Mouse (Mus musculus): ENCODE data around the gene Ranbp9.
A peak's percentile ranks its signal among the peaks of the same experiment; 100 is the strongest.

Ranbp9 gene

GRCm38 (mm10) chr13:43447721-43448120 lies 33.4 kb downstream of the Ranbp9 start:
- DNase-seq: no peak

GRCm38 (mm10) chr13:43445754-43446153 lies 35.3 kb downstream of the Ranbp9 start:
- no peak for DNase-seq

DNA sequence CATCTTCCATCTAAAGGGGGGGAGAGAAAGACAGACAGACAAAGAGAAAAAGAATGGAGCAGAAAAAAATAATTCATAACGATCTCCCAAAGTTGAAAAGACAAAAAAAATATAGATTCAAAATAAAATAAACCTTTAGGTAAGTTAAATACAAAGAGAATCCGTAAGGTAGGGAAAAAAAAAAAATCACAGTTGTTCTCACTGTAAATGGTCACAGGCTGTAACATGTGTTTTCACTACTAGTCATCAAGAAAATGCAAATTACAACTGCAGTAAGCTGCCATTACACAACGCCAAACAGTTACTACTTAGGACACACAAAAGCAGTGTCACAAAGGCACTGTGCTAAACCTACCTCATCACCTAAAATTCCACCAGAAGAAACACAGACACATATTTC lies 36.4 kb downstream of the Ranbp9 start:
- no peak for DNase-seq

GRCm38 (mm10) chr13:43443706-43444105 lies 37.4 kb downstream of the Ranbp9 start:
- DNase-seq: no peak

GRCm38 (mm10) chr13:43442551-43442950 lies 38.5 kb downstream of the Ranbp9 start:
- no peak for DNase-seq

- DNase-seq: no peak
These were observed 40.7 kb downstream of the Ranbp9 start for GRCm38 (mm10) chr13:43440376-43440775.

DNA sequence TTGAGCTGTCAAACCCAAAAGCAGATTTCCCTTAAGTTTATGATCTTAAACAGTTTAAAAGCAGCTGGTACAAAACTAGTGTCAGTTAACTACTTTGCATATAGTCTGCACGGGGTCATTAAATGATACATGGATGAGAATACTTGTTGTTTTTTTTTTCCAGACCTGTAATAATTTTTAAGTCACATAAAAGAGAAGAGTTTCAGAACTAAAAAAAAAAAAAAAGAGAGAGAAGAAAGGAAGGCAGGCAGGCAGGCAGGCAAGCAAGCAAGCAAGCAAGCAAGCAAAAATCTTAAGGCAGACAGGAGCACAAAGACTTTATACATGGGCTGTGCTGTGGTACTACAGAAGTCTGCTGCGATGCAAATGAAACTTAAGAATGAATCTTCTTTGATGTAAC lies 47.7 kb downstream of the Ranbp9 start:
- no peak for DNase-seq

GRCm38 (mm10) chr13:43428436-43428835 lies 52.6 kb downstream of the Ranbp9 start:
- no peak for DNase-seq

- no peak for DNase-seq
These were observed 65.8 kb downstream of the Ranbp9 start for GRCm38 (mm10) chr13:43415249-43415648.

DNA sequence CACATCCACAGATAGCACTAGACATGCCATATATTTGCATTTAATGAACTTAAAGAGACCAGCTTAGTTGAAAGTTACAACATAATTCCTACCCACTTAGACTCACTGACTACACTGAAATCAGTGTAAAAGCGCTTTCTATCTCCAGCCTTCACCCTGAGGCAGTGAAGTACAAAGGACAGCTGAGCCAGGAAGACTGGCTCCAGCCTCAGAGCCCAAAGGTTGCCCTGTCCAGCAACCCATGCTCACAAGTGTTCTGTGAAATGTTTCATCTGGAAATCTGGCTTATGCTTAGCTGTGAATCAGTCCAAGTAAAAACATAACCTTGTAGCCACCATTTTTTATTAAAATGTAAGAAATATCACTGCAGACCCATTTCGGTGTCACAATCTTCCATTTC lies 67.5 kb downstream of the Ranbp9 start:
- DNase-seq: no peak

- no peak for DNase-seq
These were observed 68.8 kb downstream of the Ranbp9 start for GRCm38 (mm10) chr13:43412311-43412710.

- DNase-seq: no peak
These were observed 81.5 kb downstream of the Ranbp9 start for GRCm38 (mm10) chr13:43399576-43399975.

- peak; percentile 98 for DNase-seq
These were observed 82.6 kb downstream of the Ranbp9 start, which contains the start of gene Nol7 for GRCm38 (mm10) chr13:43398297-43399080. Nol7 (plus strand) TSS chr13:43398390.

GRCm38 (mm10) chr13:43397700-43398296 lies 83.3 kb downstream of the Ranbp9 start:
- no peak for DNase-seq

GRCm38 (mm10) chr13:43385321-43385720 lies 95.8 kb downstream of the Ranbp9 start:
- DNase-seq: no peak

- no peak for DNase-seq
These were observed 101.1 kb downstream of the Ranbp9 start for GRCm38 (mm10) chr13:43379989-43380388.

DNA sequence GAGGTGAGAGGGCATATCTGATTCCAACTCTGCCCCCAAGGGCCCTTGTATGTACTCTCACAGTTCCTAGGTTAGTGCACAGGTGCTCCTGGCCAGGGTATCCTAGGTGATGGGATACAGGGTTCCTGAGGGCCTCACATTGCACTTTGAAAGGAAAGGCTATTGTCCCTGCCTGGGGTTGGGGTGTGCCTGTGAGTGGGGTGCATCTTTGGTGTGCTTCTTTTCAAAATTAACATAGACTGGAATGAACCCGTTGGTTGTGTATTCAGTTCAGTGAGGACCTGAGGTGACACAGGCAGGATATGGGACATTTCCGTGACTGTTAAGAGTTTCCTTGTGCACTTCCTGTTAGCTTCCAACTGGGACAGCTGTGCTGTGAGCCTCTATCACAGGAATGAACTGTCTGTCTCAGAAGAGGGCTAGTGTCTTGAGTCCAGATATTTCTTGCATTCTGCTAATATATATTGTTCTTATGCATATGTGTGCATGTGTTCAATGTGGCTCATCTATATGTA lies 106.1 kb downstream of the Ranbp9 start:
- DNase-seq: no peak

- DNase-seq: no peak
These were observed 106.9 kb downstream of the Ranbp9 start for GRCm38 (mm10) chr13:43374205-43374604.

GRCm38 (mm10) chr13:43372892-43373291 lies 108.2 kb downstream of the Ranbp9 start:
- no peak for DNase-seq

GRCm38 (mm10) chr13:43370063-43370462 lies 111.0 kb downstream of the Ranbp9 start:
- DNase-seq: no peak

DNA sequence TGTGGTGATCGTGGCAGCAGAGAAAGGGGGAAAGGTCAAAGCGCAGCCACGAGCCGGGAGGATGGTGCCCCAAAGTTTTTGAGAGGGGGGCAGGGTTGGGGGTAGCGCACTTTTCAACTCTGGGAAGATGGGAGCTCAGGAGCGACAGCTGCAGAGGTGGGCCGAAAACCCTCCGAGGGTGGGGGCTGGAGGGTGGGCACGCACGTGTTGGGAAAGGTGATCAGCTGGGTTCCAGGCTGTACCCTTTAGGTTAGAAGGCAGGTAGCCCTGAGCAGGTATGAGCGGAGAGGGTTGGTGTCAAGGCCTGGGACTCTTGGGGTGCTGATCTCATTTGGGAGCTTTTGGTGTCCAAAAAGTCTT lies 115.3 kb downstream of the Ranbp9 start:
- DNase-seq: no peak

- peak; percentile 95 to 96 for DNase-seq
These were observed 115.9 kb downstream of the Ranbp9 start, which contains the start of gene Sirt5 for GRCm38 (mm10) chr13:43364985-43365824. Sirt5 (plus strand) TSS chr13:43365496.

- DNase-seq: peak in 1 of 2 experiments; percentile 45
These were observed 118.7 kb downstream of the Ranbp9 start for GRCm38 (mm10) chr13:43362353-43362752.

All from kidney, postnatal 4 days (tissue).